In the genomic region with DNA sequence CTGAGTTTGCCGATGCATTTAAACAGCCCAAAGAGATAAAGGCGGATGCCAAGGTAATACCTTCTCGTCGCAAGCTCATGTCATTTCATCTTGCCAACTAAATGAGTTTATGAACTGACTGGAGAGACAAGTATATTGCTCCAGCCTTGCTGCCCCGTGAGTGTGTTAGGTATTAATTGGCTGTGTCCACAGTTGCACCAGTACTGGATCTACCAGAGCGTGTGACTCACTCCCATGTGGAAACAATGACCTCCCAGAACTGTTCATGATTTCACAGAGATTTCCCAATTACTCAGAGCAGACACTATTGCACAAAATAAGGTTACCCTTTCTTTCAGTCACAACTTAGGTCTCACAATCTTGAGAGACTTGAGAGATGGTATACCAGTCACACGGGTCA, we compare ENCODE assay signal across 16 mouse cellular contexts.
DNase-seq lines count a peak whose midpoint lies in the region; ATAC-seq and TF ChIP-seq lines count a peak whose summit lies in the region.
"Had no signal": no experiment of that assay in that cellular context is flagged by ENCODE, and none has a peak within 500 bp of the region (broad histone marks: within the 10 kb centered on the region; RNA-seq: fewer than 3 reads in every experiment).

No protein-coding gene starts in this region.

- H3K4me2 ChIP-seq in intestine, postnatal 0 days (replicated peaks; ENCODE audit: low read depth), result no peak overlapping the region
- H3K4me2 ChIP-seq in forebrain, embryonic 16.5 days (ENCODE audit: low read length), result no peak overlapping the region
- H3K4me2 ChIP-seq: forebrain, embryonic 12.5 days; heart, embryonic 15.5 days; midbrain, embryonic 12.5 days had no signal

- peak; percentile 23 to 45 for DNase-seq in lung, adult 18-20 months
- no peak for DNase-seq in lung, adult 2 months
- peak; percentile 61 for DNase-seq in adrenal gland, postnatal 14 days
- peak; percentile 12 for DNase-seq in skeletal muscle tissue, adult 2 months (ENCODE audit: low read depth, low spot score)
- no peak for DNase-seq in right cerebral cortex, postnatal 4 days
- DNase-seq in cerebellum, adult 8-10 months, result no peak
- DNase-seq: kidney, postnatal 25 days; layer of hippocampus, postnatal 36 days; thymus, postnatal 14 days had no signal

- TF ChIP-seq POLR2A in lung, adult 2 months (IDR thresholded peaks at IDR 0.05; ENCODE audit: borderline replicate concordance, extremely low read depth, low read depth, low read length), result no peak

- no peaks in the 10 kb centered on the region for H3K27me3 ChIP-seq in intestine, postnatal 0 days (replicated peaks; ENCODE audit: control insufficient read depth, insufficient read depth, low read length)
- no peaks in the 10 kb centered on the region for H3K27me3 ChIP-seq in forebrain, embryonic 16.5 days (replicated peaks; ENCODE audit: control insufficient read depth, insufficient read depth, low read length)
- H3K27me3 ChIP-seq: CH12.LX; heart, embryonic 15.5 days had no signal

- WGBS in lung, adult 2 months, result 73% methylated on average over 7 of the region's 7 CpGs
- 54% methylated on average over 7 of the region's 7 CpGs for WGBS in intestine, postnatal 0 days
- 76% methylated on average over 7 of the region's 7 CpGs for WGBS in forebrain, embryonic 16.5 days

- H3K9me3 ChIP-seq in intestine, postnatal 0 days (ENCODE audit: control insufficient read depth), result no peaks in the 10 kb centered on the region
- H3K9me3 ChIP-seq in forebrain, embryonic 16.5 days (ENCODE audit: control insufficient read depth, low read length), result no peaks in the 10 kb centered on the region
- H3K9me3 ChIP-seq: forebrain, embryonic 12.5 days; heart, embryonic 15.5 days; midbrain, embryonic 12.5 days had no signal

- peak; percentile 80 for ATAC-seq in intestine, postnatal 0 days
- ATAC-seq in forebrain, embryonic 16.5 days, result no peak
- ATAC-seq: hindbrain, embryonic 16.5 days had no signal

- H3K9ac ChIP-seq in intestine, postnatal 0 days (ENCODE audit: low read depth, low read length), result no peak overlapping the region
- no peak overlapping the region for H3K9ac ChIP-seq in forebrain, embryonic 16.5 days (replicated peaks; ENCODE audit: low read depth, low read length)
- H3K9ac ChIP-seq: forebrain, embryonic 12.5 days; heart, embryonic 15.5 days; midbrain, embryonic 12.5 days had no signal

- H3K4me3 ChIP-seq in lung, adult 2 months (replicated peaks; ENCODE audit: extremely low read depth, low read depth, low read length), result no peak overlapping the region
- H3K4me3 ChIP-seq in intestine, postnatal 0 days (ENCODE audit: low read depth, low read length), result no peak overlapping the region
- no peak overlapping the region for H3K4me3 ChIP-seq in forebrain, embryonic 16.5 days (replicated peaks; ENCODE audit: low read length)
- H3K4me3 ChIP-seq: forebrain, embryonic 12.5 days; heart, embryonic 15.5 days; midbrain, embryonic 12.5 days had no signal

- no peaks in the 10 kb centered on the region for H3K36me3 ChIP-seq in intestine, postnatal 0 days (ENCODE audit: control insufficient read depth, insufficient read depth)
- H3K36me3 ChIP-seq in forebrain, embryonic 16.5 days (ENCODE audit: control insufficient read depth, insufficient read depth), result no peaks in the 10 kb centered on the region
- H3K36me3 ChIP-seq: forebrain, embryonic 12.5 days; heart, embryonic 15.5 days; midbrain, embryonic 12.5 days had no signal

- H3K4me1 ChIP-seq in lung, adult 2 months (ENCODE audit: control insufficient read depth, insufficient read depth, low read length), result no peaks in the 10 kb centered on the region
- H3K4me1 ChIP-seq in intestine, postnatal 0 days (replicated peaks; ENCODE audit: control insufficient read depth, insufficient read depth, low read length), result 0 out of 2 replicates have a peak, but pooled peaks cover 5% of the 10 kb centered on the region
- 0 out of 2 replicates have a peak, but pooled peaks cover 2% of the 10 kb centered on the region for H3K4me1 ChIP-seq in forebrain, embryonic 16.5 days (replicated peaks; ENCODE audit: control insufficient read depth, insufficient read depth, low read length)
- H3K4me1 ChIP-seq: heart, embryonic 15.5 days had no signal

- no peak for TF ChIP-seq CTCF in lung, adult 2 months (IDR thresholded peaks at IDR 0.05; ENCODE audit: insufficient read depth, low read length)
- TF ChIP-seq CTCF in intestine, postnatal 0 days (IDR thresholded peaks at IDR 0.05; ENCODE audit: low read depth), result no peak

- no peak overlapping the region for H3K27ac ChIP-seq in intestine, postnatal 0 days (ENCODE audit: low read depth, low read length)
- H3K27ac ChIP-seq in forebrain, embryonic 16.5 days (ENCODE audit: low read length), result no peak overlapping the region
- H3K27ac ChIP-seq: forebrain, embryonic 12.5 days; heart, embryonic 15.5 days; midbrain, embryonic 12.5 days had no signal

Comparison
In these comparisons a context has a peak if more than half of its experiments do, and no peak if none do; other contexts are left out.
1. DNase-seq: peak in lung, adult 18-20 months (2 of 2), adrenal gland, postnatal 14 days (single experiment) and skeletal muscle tissue, adult 2 months (single experiment); none in lung, adult 2 months (single experiment), right cerebral cortex, postnatal 4 days (single experiment) and cerebellum, adult 8-10 months (single experiment).